Mouse (Mus musculus) hindbrain, postnatal 0 days (tissue): ENCODE data around the gene Reck. TPM values are rescaled to one million over a fixed set of nuclear protein-coding genes. Genes with fewer than 3 reads are reported as not detected.

ENCODE experiments used
- ATAC-seq: fragments of 200-750 bp; cut with Nextera tagmentation; 2 replicates; pipeline ENCODE4 v1.8.0; 2017; ENCODE audit warnings: mild to moderate bottlenecking, moderate TSS enrichment, moderate library complexity
- DNase-seq: peaks from one replicate; pipeline ENCODE4 v3.0.0-alpha.2; 2015; ENCODE audit warnings: low spot score
- H3K27ac ChIP-seq: fragments of 300-500 bp; sonication (generic); 2 replicates; pipeline ENCODE4 v1.5.1; 2014; ENCODE audit warnings: mild to moderate bottlenecking
- H3K27me3 ChIP-seq: fragments of 300-500 bp; sonication (generic); 2 replicates; pipeline ENCODE4 v1.6.1; 2014; ENCODE audit warnings: low read length, mixed read lengths; ENCODE audit not compliant: insufficient read depth
- H3K36me3 ChIP-seq: fragments of 300-500 bp; sonication (generic); 2 replicates; pipeline ENCODE4 v1.6.1; 2014; ENCODE audit warnings: low read length, mixed read lengths; ENCODE audit not compliant: insufficient read depth
- H3K4me1 ChIP-seq: fragments of 300-500 bp; sonication (generic); 2 replicates; pipeline ENCODE4 v1.6.1; 2014; ENCODE audit warnings: antibody characterized with exemption, low read length, mixed read lengths; ENCODE audit not compliant: insufficient read depth
- H3K4me2 ChIP-seq: fragments of 300-500 bp; sonication (generic); 2 replicates; pipeline ENCODE4 v1.6.1; 2014; ENCODE audit warnings: low read depth, mild to moderate bottlenecking, low read length, moderate library complexity, mixed read lengths
- H3K4me3 ChIP-seq: fragments of 300-500 bp; sonication (generic); 2 replicates; pipeline ENCODE4 v1.5.1; 2014; ENCODE audit warnings: low read length
- H3K9ac ChIP-seq: fragments of 300-500 bp; sonication (generic); replicated peaks from 2 replicates; pipeline ENCODE4 v1.6.1; 2014; ENCODE audit warnings: mild to moderate bottlenecking, low read length, moderate library complexity, mixed read lengths
- H3K9me3 ChIP-seq: fragments of 300-500 bp; sonication (generic); 2 replicates; pipeline ENCODE4 v1.6.1; 2016; ENCODE audit warnings: low read length, mixed read lengths
- CTCF ChIP-seq: IDR thresholded peaks from 2 replicates; pipeline ENCODE4 v1.5.1; 2016; ENCODE audit warnings: antibody characterized with exemption, control low read depth, low read depth
- WGBS: fragments of 180-500 bp; shearing (Covaris S2); extraction: QIAGEN DNeasy Blood & Tissue Kit; methylation state at CpG from one replicate; pipeline ENCODE4 v1.1.7; 2014; 5-methylcytosine and 5-hydroxymethylcytosine counted together
- polyA plus RNA-seq: library from polyadenylated mRNA; unstranded; fragments of >200 nt; fragmentation: Nextera tagmentation; extraction: Ambion mirVana; gene quantifications from 2 replicates; pipeline ENCODE4 v1.2.1, GENCODE M21; 2015
- total RNA-seq: library from RNA; depleted of rRNA; stranded (reverse); fragments of >200 nt; gene quantifications from 2 replicates; pipeline ENCODE4 v1.2.3, GENCODE M21; 2014

Reck gene
- total and polyA plus RNA-seq, 2 experiments from 2014 or later = 4.0 to 6.1 TPM

GRCm38 (mm10) chr4:43899197-43899596 is 23.9 kb downstream of the Reck start:
- ATAC-seq (no peak), DNase-seq (no peak)
- Histone ChIP-seq H3K4me2 (no peak overlapping the region), H3K9ac (no peak overlapping the region), H3K27ac (no peak overlapping the region), H3K27me3 (no peaks in the 10 kb centered on the region), H3K4me3 (no peak overlapping the region), H3K36me3 (peaks cover 9% of the 10 kb centered on the region; the same call in 1 of the 2 replicates), H3K9me3 (no peaks in the 10 kb centered on the region), H3K4me1 (no peaks in the 10 kb centered on the region)
- 82% methylated on average over 8 of the region's 8 CpGs for WGBS
- TF ChIP-seq CTCF = no peak

- DNase-seq = no peak
- Histone ChIP-seq H3K36me3 (peaks cover under 1% of the 10 kb centered on the region; the same call in 1 of the 2 replicates), H3K4me2 (no peak overlapping the region), H3K27ac (no peak overlapping the region), H3K9ac (no peak overlapping the region), H3K4me3 (no peak overlapping the region), H3K27me3 (no peaks in the 10 kb centered on the region), H3K4me1 (no peaks in the 10 kb centered on the region), H3K9me3 (no peaks in the 10 kb centered on the region)
- 85% methylated on average over 7 of the region's 7 CpGs for WGBS
- no peak for ATAC-seq
- TF ChIP-seq CTCF = no peak
These were observed 28.4 kb downstream of the Reck start for GRCm38 (mm10) chr4:43903690-43904089.

- Histone ChIP-seq H3K9ac (no peak overlapping the region), H3K4me1 (no peaks in the 10 kb centered on the region), H3K4me2 (no peak overlapping the region), H3K4me3 (no peak overlapping the region), H3K9me3 (no peaks in the 10 kb centered on the region), H3K27ac (no peak overlapping the region), H3K36me3 (0 out of 2 replicates have a peak, but pooled peaks cover 6% of the 10 kb centered on the region), H3K27me3 (no peaks in the 10 kb centered on the region)
- TF ChIP-seq CTCF = peak; percentile 69
- DNase-seq (peak; percentile 69), ATAC-seq (0 out of 2 replicates have a peak, but pooled peaks have one; percentile 24)
- WGBS = 29% methylated on average over 6 of the region's 6 CpGs
These were observed 31.1 kb downstream of the Reck start for GRCm38 (mm10) chr4:43906443-43906842.

DNA sequence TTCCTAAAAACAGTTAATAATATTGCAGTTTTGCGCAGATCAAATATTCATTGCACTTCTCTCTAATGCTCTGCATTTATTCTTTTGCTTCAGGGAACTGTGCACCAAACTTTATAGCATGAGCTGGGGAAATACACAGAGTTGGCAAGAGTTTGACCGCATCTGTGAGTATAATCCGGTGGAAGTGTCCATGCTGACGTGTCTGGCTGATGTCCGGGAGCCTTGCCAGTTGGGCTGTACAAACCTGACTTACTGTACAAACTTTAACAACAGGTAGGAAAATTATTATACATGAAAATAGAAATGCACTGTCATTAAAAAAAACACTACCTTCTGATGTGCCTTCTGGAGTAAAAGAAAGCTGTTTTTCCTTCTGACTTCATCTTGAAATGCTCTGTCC is 42.9 kb downstream of the Reck start:
- peaks cover 3% of the 10 kb centered on the region for H3K36me3 ChIP-seq
- no peaks in the 10 kb centered on the region for H3K27me3 ChIP-seq
- 77% methylated on average over 5 of the region's 5 CpGs for WGBS
- no peak overlapping the region for H3K9ac ChIP-seq
- H3K27ac ChIP-seq = no peak overlapping the region
- no peak for DNase-seq
- no peak for TF ChIP-seq CTCF
- no peaks in the 10 kb centered on the region for H3K4me1 ChIP-seq
- no peak overlapping the region for H3K4me3 ChIP-seq
- no peak overlapping the region for H3K4me2 ChIP-seq
- H3K9me3 ChIP-seq = no peaks in the 10 kb centered on the region
- ATAC-seq = no peak

DNA sequence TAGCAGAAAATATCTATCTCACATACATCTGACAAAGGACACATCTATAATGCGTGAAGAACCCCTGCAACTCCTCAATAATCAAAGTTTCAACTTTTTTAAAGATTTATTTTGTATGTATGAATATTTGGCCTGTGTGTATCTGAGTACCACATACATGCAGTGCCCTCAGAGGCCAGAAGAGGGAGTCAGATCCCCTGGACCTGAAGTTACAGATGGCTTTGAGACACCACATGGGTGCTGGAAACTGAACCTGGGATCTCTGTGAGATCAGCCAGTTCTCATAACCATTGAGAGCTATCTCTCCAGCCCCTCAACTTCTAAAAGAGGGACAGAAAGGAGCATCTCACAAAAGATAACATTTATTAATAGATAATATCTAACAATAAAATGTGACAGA is 45.3 kb downstream of the Reck start:
- Histone ChIP-seq H3K4me3 (no peak overlapping the region), H3K4me1 (no peaks in the 10 kb centered on the region), H3K9ac (no peak overlapping the region), H3K36me3 (peaks cover 3% of the 10 kb centered on the region), H3K4me2 (no peak overlapping the region), H3K27ac (no peak overlapping the region), H3K27me3 (no peaks in the 10 kb centered on the region), H3K9me3 (no peaks in the 10 kb centered on the region)
- no peak for DNase-seq
- ATAC-seq = no peak
- TF ChIP-seq CTCF = peak; percentile 27
- WGBS = 96% methylated on average over 1 of the region's 1 CpGs

DNA sequence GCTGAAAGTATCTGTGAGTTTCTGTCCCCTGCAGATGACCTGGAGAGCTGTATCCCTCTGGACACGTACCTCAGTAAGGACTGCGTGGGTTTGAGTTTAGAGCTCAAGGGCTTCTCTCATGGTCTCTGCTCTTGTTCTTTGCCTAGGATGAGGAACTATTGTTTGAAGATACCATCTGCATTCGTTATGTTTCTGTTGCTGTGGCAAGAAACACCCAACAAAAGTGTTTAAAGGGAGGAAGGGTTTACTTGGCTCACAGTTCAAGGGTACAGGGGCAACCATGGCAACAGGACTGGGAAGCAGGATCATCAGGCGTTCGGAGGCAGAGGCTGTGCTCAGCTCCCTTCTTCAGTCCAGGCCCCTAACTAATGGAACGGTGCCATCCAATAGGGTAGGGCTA is 49.8 kb downstream of the Reck start:
- H3K36me3 ChIP-seq = peaks cover 29% of the 10 kb centered on the region
- no peak overlapping the region for H3K9ac ChIP-seq
- H3K4me1 ChIP-seq = no peaks in the 10 kb centered on the region
- no peak overlapping the region for H3K4me2 ChIP-seq
- no peaks in the 10 kb centered on the region for H3K27me3 ChIP-seq
- no peak for ATAC-seq
- H3K27ac ChIP-seq = no peak overlapping the region
- H3K4me3 ChIP-seq = no peak overlapping the region
- WGBS = 79% methylated on average over 6 of the region's 6 CpGs
- DNase-seq = no peak
- TF ChIP-seq CTCF = no peak
- no peaks in the 10 kb centered on the region for H3K9me3 ChIP-seq

DNA sequence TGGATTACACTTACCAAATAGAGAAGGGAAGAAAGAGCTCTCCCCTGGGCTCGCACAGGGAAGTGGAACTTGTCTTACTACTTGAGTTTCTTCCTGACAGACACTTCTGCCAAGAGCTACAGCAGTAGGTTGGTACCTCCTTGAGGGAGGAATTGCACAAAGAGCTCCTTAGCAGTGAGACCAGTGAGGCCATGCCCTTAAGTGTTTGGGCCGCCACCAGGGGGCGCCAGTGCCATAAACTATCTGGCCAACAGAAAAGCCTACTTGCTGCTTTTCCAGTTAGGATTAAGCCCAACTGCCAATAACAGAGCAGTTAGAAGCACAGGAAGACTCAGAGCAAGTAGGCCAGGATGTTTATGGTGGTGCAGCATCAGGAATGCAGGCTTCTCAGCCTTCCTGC is 50.4 kb downstream of the Reck start:
- DNase-seq (peak; percentile 92), ATAC-seq (peak; percentile 86)
- no peak overlapping the region for H3K9ac ChIP-seq
- H3K4me1 ChIP-seq = no peaks in the 10 kb centered on the region
- H3K27ac ChIP-seq = no peak overlapping the region
- no peaks in the 10 kb centered on the region for H3K27me3 ChIP-seq
- H3K9me3 ChIP-seq = no peaks in the 10 kb centered on the region
- H3K36me3 ChIP-seq = peaks cover 34% of the 10 kb centered on the region
- no peak overlapping the region for H3K4me2 ChIP-seq
- peak; percentile 93 for TF ChIP-seq CTCF
- no peak overlapping the region for H3K4me3 ChIP-seq
- 18% methylated on average over 3 of the region's 3 CpGs for WGBS
